Mouse (Mus musculus): ENCODE results near the gene Gm9573. TPM values are rescaled to one million over a fixed set of nuclear protein-coding genes. Genes with fewer than 3 reads are reported as not detected.
A peak's percentile ranks its signal among the peaks of the same experiment; 100 is the strongest.

Gm9573 gene
- total and polyA plus RNA-seq, 2 experiments from 2014 or later: not detected

- no peaks in the 10 kb centered on the region for H3K9me3 ChIP-seq (ENCODE audit: low read length)
Measured at GRCm38 (mm10) chr17:35666851-35667256, 40.4 kb upstream of the Gm9573 start.

GRCm38 (mm10) chr17:35665957-35666515 lies 39.6 kb upstream of the Gm9573 start:
- TF ChIP-seq CTCF (IDR thresholded peaks at IDR 0.05; ENCODE audit: low read depth): peak; percentile 55
- Histone ChIP-seq H3K9me3 (ENCODE audit: low read length) (no peaks in the 10 kb centered on the region), H3K4me3 (ENCODE audit: low read length) (no peak overlapping the region), H3K9ac (replicated peaks; ENCODE audit: low read length) (no peak overlapping the region), H3K27me3 (ENCODE audit: insufficient read depth, low read length) (no peaks in the 10 kb centered on the region), H3K36me3 (ENCODE audit: insufficient read depth, low read length) (peaks cover 16% of the 10 kb centered on the region), H3K4me2 (ENCODE audit: low read depth, low read length) (peak overlapping the region; percentile 99; the same call in 1 of the 2 replicates), H3K27ac (no peak overlapping the region; the same call in 1 of the 2 replicates), H3K4me1 (ENCODE audit: insufficient read depth, low read length) (no peaks in the 10 kb centered on the region)
- no peak for DNase-seq (ENCODE audit: low spot score)
- WGBS: 81% methylated on average over 17 of the region's 17 CpGs
- no peak for ATAC-seq

More at GRCm38 (mm10) chr17:35666851-35667256, 40.4 kb upstream of the Gm9573 start:
- peak overlapping the region; percentile 72 for H3K9ac ChIP-seq (replicated peaks; ENCODE audit: low read length)
- ATAC-seq (peak; percentile 69), DNase-seq (ENCODE audit: low spot score) (peak; percentile 56)
- no peaks in the 10 kb centered on the region for H3K27me3 ChIP-seq (ENCODE audit: insufficient read depth, low read length)
- H3K4me1 ChIP-seq (ENCODE audit: insufficient read depth, low read length): no peaks in the 10 kb centered on the region
- peak overlapping the region; percentile 99 for H3K4me2 ChIP-seq (ENCODE audit: low read depth, low read length)
- peaks cover 8% of the 10 kb centered on the region for H3K36me3 ChIP-seq (ENCODE audit: insufficient read depth, low read length)
- WGBS: 3% methylated on average over 13 of the region's 13 CpGs
- peak overlapping the region; percentile 88 for H3K27ac ChIP-seq
- peak overlapping the region; percentile 58 for H3K4me3 ChIP-seq (ENCODE audit: low read length)
- TF ChIP-seq CTCF (IDR thresholded peaks at IDR 0.05; ENCODE audit: low read depth): no peak

- no peak overlapping the region for H3K4me3 ChIP-seq (ENCODE audit: low read length)
- no peak for DNase-seq (ENCODE audit: low spot score)
- 93% methylated on average over 2 of the region's 2 CpGs for WGBS
- TF ChIP-seq CTCF (IDR thresholded peaks at IDR 0.05; ENCODE audit: low read depth): no peak
- H3K4me2 ChIP-seq (ENCODE audit: low read depth, low read length): no peak overlapping the region
- no peak overlapping the region for H3K9ac ChIP-seq (replicated peaks; ENCODE audit: low read length)
- H3K9me3 ChIP-seq (ENCODE audit: low read length): no peaks in the 10 kb centered on the region
- H3K27ac ChIP-seq: no peak overlapping the region
- H3K36me3 ChIP-seq (ENCODE audit: insufficient read depth, low read length): peaks cover 18% of the 10 kb centered on the region
- ATAC-seq: no peak
- no peaks in the 10 kb centered on the region for H3K27me3 ChIP-seq (ENCODE audit: insufficient read depth, low read length)
- H3K4me1 ChIP-seq (ENCODE audit: insufficient read depth, low read length): no peaks in the 10 kb centered on the region
Measured at GRCm38 (mm10) chr17:35653086-35653485, 26.6 kb upstream of the Gm9573 start.

GRCm38 (mm10) chr17:35649429-35649828 lies 23.0 kb upstream of the Gm9573 start:
- DNase-seq (ENCODE audit: low spot score): no peak
- Histone ChIP-seq H3K27me3 (ENCODE audit: insufficient read depth, low read length) (no peaks in the 10 kb centered on the region; the same call in 1 of the 2 replicates), H3K9ac (replicated peaks; ENCODE audit: low read length) (no peak overlapping the region), H3K9me3 (ENCODE audit: low read length) (no peaks in the 10 kb centered on the region), H3K4me2 (ENCODE audit: low read depth, low read length) (no peak overlapping the region), H3K36me3 (ENCODE audit: insufficient read depth, low read length) (no peaks in the 10 kb centered on the region), H3K27ac (no peak overlapping the region), H3K4me1 (ENCODE audit: insufficient read depth, low read length) (no peaks in the 10 kb centered on the region), H3K4me3 (ENCODE audit: low read length) (no peak overlapping the region)
- no peak for ATAC-seq
- TF ChIP-seq CTCF (IDR thresholded peaks at IDR 0.05; ENCODE audit: low read depth): no peak
- 81% methylated on average over 2 of the region's 2 CpGs for WGBS

- ATAC-seq: no peak
- no peaks in the 10 kb centered on the region for H3K36me3 ChIP-seq (ENCODE audit: insufficient read depth, low read length)
- WGBS: 75% methylated on average over 13 of the region's 13 CpGs
Measured at GRCm38 (mm10) chr17:35643609-35644236, 17.3 kb upstream of the Gm9573 start, which contains the start of gene Mucl3. Mucl3 (minus strand) TSS chr17:35643695.

GRCm38 (mm10) chr17:35639352-35639751 lies 12.9 kb upstream of the Gm9573 start:
- Histone ChIP-seq H3K4me1 (ENCODE audit: insufficient read depth, low read length) (no peaks in the 10 kb centered on the region), H3K9me3 (ENCODE audit: low read length) (no peaks in the 10 kb centered on the region), H3K27me3 (ENCODE audit: insufficient read depth, low read length) (no peaks in the 10 kb centered on the region), H3K27ac (no peak overlapping the region), H3K36me3 (ENCODE audit: insufficient read depth, low read length) (no peaks in the 10 kb centered on the region), H3K4me2 (ENCODE audit: low read depth, low read length) (no peak overlapping the region), H3K4me3 (ENCODE audit: low read length) (no peak overlapping the region), H3K9ac (replicated peaks; ENCODE audit: low read length) (no peak overlapping the region)
- TF ChIP-seq CTCF (IDR thresholded peaks at IDR 0.05; ENCODE audit: low read depth): no peak
- DNase-seq (ENCODE audit: low spot score) (no peak), ATAC-seq (no peak)
- 83% methylated on average over 6 of the region's 6 CpGs for WGBS

More at GRCm38 (mm10) chr17:35643609-35644236, 17.3 kb upstream of the Gm9573 start, which contains the start of gene Mucl3:
- Histone ChIP-seq H3K4me1 (ENCODE audit: insufficient read depth, low read length) (no peaks in the 10 kb centered on the region), H3K4me2 (ENCODE audit: low read depth, low read length) (no peak within 1 kb of the TSS), H3K4me3 (ENCODE audit: low read length) (no peak within 1 kb of the TSS), H3K9ac (replicated peaks; ENCODE audit: low read length) (no peak within 1 kb of the TSS), H3K27ac (no peak within 1 kb of the TSS), H3K9me3 (ENCODE audit: low read length) (no peaks in the 10 kb centered on the region), H3K27me3 (ENCODE audit: insufficient read depth, low read length) (no peaks in the 10 kb centered on the region; the same call in 1 of the 2 replicates)
- no peak for TF ChIP-seq CTCF (IDR thresholded peaks at IDR 0.05; ENCODE audit: low read depth)
- DNase-seq (ENCODE audit: low spot score): no peak

Measured in hindbrain, postnatal 0 days (tissue).